Mouse (Mus musculus): ENCODE measurements around the gene Eya2.
A peak's percentile ranks its signal among the peaks of the same experiment; 100 is the strongest.

Eya2 gene

GRCm38 (mm10) chr2:165594907-165595675, at the start of gene Eya2:
Eya2 (plus strand) TSS chr2:165595032.
- no peak for DNase-seq (ENCODE audit: low read depth, low spot score)

- DNase-seq (ENCODE audit: low read depth, low spot score) = no peak
Observed at GRCm38 (mm10) chr2:165545687-165546086, 49.1 kb upstream of the Eya2 start.

- no peak for DNase-seq (ENCODE audit: low read depth, low spot score)
Observed at GRCm38 (mm10) chr2:165546341-165546740, 48.5 kb upstream of the Eya2 start.

- DNase-seq (ENCODE audit: low read depth, low spot score) = peak; percentile 100
Observed at GRCm38 (mm10) chr2:165547410-165547809, 47.4 kb upstream of the Eya2 start.

- DNase-seq (ENCODE audit: low read depth, low spot score) = no peak
Observed at GRCm38 (mm10) chr2:165548627-165549026, 46.2 kb upstream of the Eya2 start.

- DNase-seq (ENCODE audit: low read depth, low spot score) = peak; percentile 36
Observed at GRCm38 (mm10) chr2:165550410-165550809, 44.4 kb upstream of the Eya2 start.

- no peak for DNase-seq (ENCODE audit: low read depth, low spot score)
Observed at GRCm38 (mm10) chr2:165554066-165554465, 40.8 kb upstream of the Eya2 start.

- DNase-seq (ENCODE audit: low read depth, low spot score) = no peak
Observed at GRCm38 (mm10) chr2:165557278-165557677, 37.6 kb upstream of the Eya2 start.

GRCm38 (mm10) chr2:165558916-165559315, 35.9 kb upstream of the Eya2 start:
- DNase-seq (ENCODE audit: low read depth, low spot score) = no peak

- DNase-seq (ENCODE audit: low read depth, low spot score) = no peak
Observed at GRCm38 (mm10) chr2:165559506-165560235, 35.2 kb upstream of the Eya2 start.

- DNase-seq (ENCODE audit: low read depth, low spot score) = no peak
Observed at GRCm38 (mm10) chr2:165561861-165562260, 33.0 kb upstream of the Eya2 start.

GRCm38 (mm10) chr2:165563298-165564058, 31.4 kb upstream of the Eya2 start:
- no peak for DNase-seq (ENCODE audit: low read depth, low spot score)

GRCm38 (mm10) chr2:165564101-165564500, 30.7 kb upstream of the Eya2 start:
- no peak for DNase-seq (ENCODE audit: low read depth, low spot score)

- no peak for DNase-seq (ENCODE audit: low read depth, low spot score)
Observed at GRCm38 (mm10) chr2:165564620-165565019, 30.2 kb upstream of the Eya2 start.

GRCm38 (mm10) chr2:165566898-165567297, 27.9 kb upstream of the Eya2 start:
- no peak for DNase-seq (ENCODE audit: low read depth, low spot score)

- DNase-seq (ENCODE audit: low read depth, low spot score) = no peak
Observed at GRCm38 (mm10) chr2:165567820-165568219, 27.0 kb upstream of the Eya2 start.

GRCm38 (mm10) chr2:165568911-165569310, 25.9 kb upstream of the Eya2 start:
- no peak for DNase-seq (ENCODE audit: low read depth, low spot score)

GRCm38 (mm10) chr2:165571216-165571778, 23.5 kb upstream of the Eya2 start:
- no peak for DNase-seq (ENCODE audit: low read depth, low spot score)

- DNase-seq (ENCODE audit: low read depth, low spot score) = no peak
Observed at GRCm38 (mm10) chr2:165583044-165583443, 11.8 kb upstream of the Eya2 start.

GRCm38 (mm10) chr2:165583518-165583917, 11.3 kb upstream of the Eya2 start:
- no peak for DNase-seq (ENCODE audit: low read depth, low spot score)

GRCm38 (mm10) chr2:165584563-165584962, 10.3 kb upstream of the Eya2 start:
- no peak for DNase-seq (ENCODE audit: low read depth, low spot score)

- DNase-seq (ENCODE audit: low read depth, low spot score) = no peak
Observed at GRCm38 (mm10) chr2:165590742-165591141, 4.1 kb upstream of the Eya2 start.

Data from ES-CJ7 (cell line).